Mouse (Mus musculus) forebrain, embryonic 15.5 days (tissue): ENCODE results near the gene Chrne. TPM values are rescaled to one million over a fixed set of nuclear protein-coding genes. Genes with fewer than 3 reads are reported as not detected.

ENCODE experiments used
- ATAC-seq: fragments of 200-750 bp; cut with Nextera tagmentation; replicated peaks from 2 replicates; pipeline ENCODE4 v1.8.0; 2017; ENCODE audit warnings: mild to moderate bottlenecking, moderate TSS enrichment, moderate library complexity
- H3K27ac ChIP-seq: fragments of 300-500 bp; sonication (generic); replicated peaks from 2 replicates; pipeline ENCODE4 v1.5.1; 2015; ENCODE audit warnings: mild to moderate bottlenecking, inconsistent platforms
- H3K27me3 ChIP-seq: fragments of 300-500 bp; sonication (generic); 2 replicates; pipeline ENCODE4 v1.6.1; 2015; ENCODE audit warnings: inconsistent platforms
- H3K36me3 ChIP-seq: fragments of 300-500 bp; sonication (generic); 2 replicates; pipeline ENCODE4 v1.6.1; 2015; ENCODE audit warnings: mild to moderate bottlenecking, inconsistent platforms
- H3K4me1 ChIP-seq: fragments of 300-500 bp; sonication (generic); 2 replicates; pipeline ENCODE4 v1.6.1; 2015; ENCODE audit warnings: inconsistent platforms
- H3K4me2 ChIP-seq: fragments of 300-500 bp; sonication (generic); replicated peaks from 2 replicates; pipeline ENCODE4 v1.6.1; 2015; ENCODE audit warnings: mild to moderate bottlenecking, inconsistent platforms
- H3K4me3 ChIP-seq: fragments of 300-500 bp; sonication (generic); 2 replicates; pipeline ENCODE4 v1.5.1; 2015; ENCODE audit warnings: mild to moderate bottlenecking, inconsistent platforms
- H3K9ac ChIP-seq: fragments of 300-500 bp; sonication (generic); replicated peaks from 2 replicates; pipeline ENCODE4 v1.6.1; 2015; ENCODE audit warnings: mild to moderate bottlenecking, inconsistent platforms
- H3K9me3 ChIP-seq: fragments of 300-500 bp; sonication (generic); 2 replicates; pipeline ENCODE4 v1.6.1; 2016; ENCODE audit warnings: inconsistent platforms
- WGBS: fragments of 180-500 bp; shearing (Covaris S2); methylation state at CpG from one replicate; pipeline ENCODE4 v1.1.7; 2015; ENCODE audit warnings: mixed read lengths; 5-methylcytosine and 5-hydroxymethylcytosine counted together
- polyA plus RNA-seq: library from polyadenylated mRNA; unstranded; fragments of >200 nt; fragmentation: Nextera tagmentation; extraction: Ambion mirVana; gene quantifications from 2 replicates; pipeline ENCODE4 v1.2.1, GENCODE M21; 2015

Chrne gene
- polyA plus RNA-seq, 1 experiment from 2014 or later: 0.34 TPM

DNA sequence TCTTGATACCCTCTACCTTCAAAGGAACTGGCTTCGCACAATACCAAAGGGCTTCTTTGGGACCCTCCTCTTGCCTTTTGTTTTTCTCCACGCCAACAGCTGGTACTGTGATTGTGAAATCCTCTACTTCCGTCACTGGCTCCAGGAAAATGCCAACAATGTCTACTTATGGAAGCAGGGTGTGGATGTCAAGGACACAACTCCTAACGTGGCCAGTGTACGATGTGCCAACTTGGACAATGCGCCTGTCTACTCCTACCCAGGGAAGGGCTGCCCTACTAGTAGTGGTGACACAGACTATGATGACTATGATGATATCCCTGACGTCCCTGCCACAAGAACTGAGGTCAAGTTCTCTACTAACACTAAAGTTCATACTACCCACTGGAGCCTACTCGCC is 21.0 kb upstream of the Chrne start:
- ATAC-seq: no peak
- peaks cover 15% of the 10 kb centered on the region for H3K36me3 ChIP-seq
- WGBS: 87% methylated on average over 8 of the region's 8 CpGs
- H3K27ac ChIP-seq: no peak overlapping the region
- H3K27me3 ChIP-seq: no peaks in the 10 kb centered on the region
- H3K4me3 ChIP-seq: no peak overlapping the region
- no peak overlapping the region for H3K9ac ChIP-seq
- H3K4me2 ChIP-seq: no peak overlapping the region
- H3K9me3 ChIP-seq: no peaks in the 10 kb centered on the region
- H3K4me1 ChIP-seq: peaks cover under 1% of the 10 kb centered on the region; the same call in 1 of the 2 replicates

DNA sequence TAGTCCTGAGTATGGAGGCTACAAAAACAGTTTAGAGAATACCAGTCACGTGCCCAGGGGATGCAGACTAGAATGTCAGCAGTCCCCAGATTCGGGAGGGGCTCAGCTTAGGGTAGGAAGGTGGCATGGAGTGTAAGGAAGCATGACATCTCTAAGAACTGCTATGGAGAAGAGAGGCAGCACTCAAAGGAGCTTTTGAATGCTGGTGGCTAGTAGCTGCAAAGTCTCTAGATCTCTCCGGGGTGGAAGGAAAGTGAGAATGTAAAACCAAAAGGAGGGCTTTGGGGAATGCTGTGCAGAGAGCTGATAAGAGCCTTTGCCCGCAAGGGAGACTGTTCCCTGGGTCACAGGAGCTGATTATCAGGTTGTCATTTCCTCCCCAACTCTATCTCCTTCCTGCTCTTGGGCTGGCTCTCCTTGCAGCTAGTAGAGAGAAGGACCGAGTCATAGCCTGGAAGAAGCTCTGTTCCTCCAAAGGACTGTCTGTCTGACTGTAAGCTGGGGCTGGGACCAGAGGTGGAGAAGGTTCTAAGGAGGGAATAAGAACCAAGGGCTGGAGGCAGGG is 19.8 kb upstream of the Chrne start, which contains the start of gene Gp1ba:
Gene Gp1ba, plus strand, starts transcription at position 409 of the 565 bp plus-strand sequence.
- no peak within 1 kb of the TSS for H3K9ac ChIP-seq
- no peak within 1 kb of the TSS for H3K27ac ChIP-seq
- no peak for ATAC-seq
- H3K4me1 ChIP-seq: no peaks in the 10 kb centered on the region
- 0 out of 2 replicates have a peak, but pooled peaks cover 5% of the 10 kb centered on the region for H3K36me3 ChIP-seq
- no peaks in the 10 kb centered on the region for H3K27me3 ChIP-seq
- no peak within 1 kb of the TSS for H3K4me2 ChIP-seq
- H3K4me3 ChIP-seq: no peak within 1 kb of the TSS
- 59% methylated on average over 5 of the region's 5 CpGs for WGBS
- no peaks in the 10 kb centered on the region for H3K9me3 ChIP-seq

GRCm38 (mm10) chr11:70638293-70638692 is 19.3 kb upstream of the Chrne start:
- 86% methylated on average over 1 of the region's 1 CpGs for WGBS
- Histone ChIP-seq H3K4me3 (no peak overlapping the region), H3K36me3 (0 out of 2 replicates have a peak, but pooled peaks cover 5% of the 10 kb centered on the region), H3K9ac (no peak overlapping the region), H3K4me2 (no peak overlapping the region), H3K4me1 (no peaks in the 10 kb centered on the region), H3K9me3 (no peaks in the 10 kb centered on the region), H3K27me3 (no peaks in the 10 kb centered on the region), H3K27ac (no peak overlapping the region)
- no peak for ATAC-seq

DNA sequence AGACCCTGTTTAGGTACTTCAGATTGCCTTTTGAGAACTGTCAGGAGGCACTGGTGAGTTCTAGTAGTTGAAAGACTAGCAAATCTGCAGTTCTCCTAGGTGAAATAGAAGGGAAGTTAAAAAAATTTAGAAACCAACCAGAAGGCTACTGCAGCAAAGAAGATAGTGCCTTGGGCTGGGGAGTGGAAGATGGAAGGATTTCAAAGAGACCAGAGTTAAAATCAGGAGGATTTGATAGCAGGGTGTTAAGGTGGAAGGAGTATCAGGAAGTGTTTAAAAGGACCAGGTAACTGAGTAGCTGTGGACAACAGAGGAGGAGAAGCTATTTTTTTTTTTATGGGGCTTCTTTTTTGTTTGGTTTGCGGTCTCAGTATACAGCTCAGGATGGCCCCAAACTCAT is 18.7 kb upstream of the Chrne start:
- Histone ChIP-seq H3K36me3 (0 out of 2 replicates have a peak, but pooled peaks cover under 1% of the 10 kb centered on the region), H3K4me1 (no peaks in the 10 kb centered on the region), H3K27me3 (no peaks in the 10 kb centered on the region), H3K4me2 (no peak overlapping the region), H3K27ac (no peak overlapping the region), H3K9me3 (no peaks in the 10 kb centered on the region), H3K4me3 (no peak overlapping the region), H3K9ac (no peak overlapping the region)
- WGBS: 85% methylated on average over 1 of the region's 1 CpGs
- ATAC-seq: no peak

DNA sequence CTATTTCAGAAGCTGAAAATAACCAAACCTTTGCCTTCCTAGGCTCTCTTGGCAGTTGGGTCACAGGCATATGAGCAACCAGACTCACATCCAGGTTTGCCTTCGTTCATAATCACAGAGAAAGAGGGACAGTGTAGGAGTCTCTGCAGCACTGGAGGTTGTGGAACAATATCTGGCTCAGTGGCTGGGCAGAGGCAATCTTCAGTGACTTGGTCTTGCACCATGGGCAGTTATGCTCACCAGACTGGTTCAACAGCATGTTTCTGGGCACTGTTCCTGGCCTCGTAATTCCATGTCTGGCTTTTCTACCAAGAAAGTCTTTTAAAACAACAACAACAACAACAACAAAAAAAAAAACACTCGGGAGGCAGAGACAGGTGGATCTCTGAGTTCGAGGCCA is 16.6 kb upstream of the Chrne start:
- Histone ChIP-seq H3K9me3 (no peaks in the 10 kb centered on the region), H3K9ac (no peak overlapping the region), H3K27ac (no peak overlapping the region), H3K4me1 (no peaks in the 10 kb centered on the region), H3K4me2 (no peak overlapping the region), H3K4me3 (no peak overlapping the region), H3K36me3 (no peaks in the 10 kb centered on the region), H3K27me3 (no peaks in the 10 kb centered on the region)
- WGBS: 78% methylated on average over 4 of the region's 4 CpGs
- no peak for ATAC-seq

DNA sequence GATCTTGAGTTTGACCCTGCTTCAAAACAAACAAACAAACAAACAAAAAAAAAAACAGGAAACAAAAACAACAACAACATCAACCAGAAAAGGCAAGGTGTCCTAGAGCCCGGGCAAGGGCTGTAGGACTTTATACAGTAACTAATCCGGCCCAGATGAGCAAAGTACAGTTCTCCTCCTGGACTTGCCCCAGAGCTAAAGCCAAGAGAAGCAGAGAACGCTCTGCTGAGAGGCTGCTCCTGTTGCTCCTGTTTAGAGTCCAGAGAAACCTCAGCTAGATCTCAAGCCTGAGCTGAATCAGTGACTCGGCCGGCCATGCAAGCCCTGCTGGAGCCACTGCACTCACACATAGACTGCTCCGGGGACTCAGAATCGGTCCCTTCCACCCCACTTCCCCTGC is 11.1 kb upstream of the Chrne start:
- no peaks in the 10 kb centered on the region for H3K4me1 ChIP-seq
- H3K27me3 ChIP-seq: no peaks in the 10 kb centered on the region
- H3K9me3 ChIP-seq: no peaks in the 10 kb centered on the region
- H3K4me2 ChIP-seq: no peak overlapping the region
- no peak for ATAC-seq
- no peak overlapping the region for H3K9ac ChIP-seq
- no peaks in the 10 kb centered on the region for H3K36me3 ChIP-seq
- no peak overlapping the region for H3K4me3 ChIP-seq
- WGBS: 73% methylated on average over 7 of the region's 7 CpGs
- no peak overlapping the region for H3K27ac ChIP-seq

- Histone ChIP-seq H3K27ac (no peak overlapping the region), H3K4me1 (no peaks in the 10 kb centered on the region), H3K9me3 (no peaks in the 10 kb centered on the region), H3K9ac (no peak overlapping the region), H3K4me2 (no peak overlapping the region), H3K27me3 (no peaks in the 10 kb centered on the region), H3K36me3 (no peaks in the 10 kb centered on the region), H3K4me3 (no peak overlapping the region)
- 60% methylated on average over 5 of the region's 5 CpGs for WGBS
- no peak for ATAC-seq
Observed at GRCm38 (mm10) chr11:70629557-70629956, 10.5 kb upstream of the Chrne start.

DNA sequence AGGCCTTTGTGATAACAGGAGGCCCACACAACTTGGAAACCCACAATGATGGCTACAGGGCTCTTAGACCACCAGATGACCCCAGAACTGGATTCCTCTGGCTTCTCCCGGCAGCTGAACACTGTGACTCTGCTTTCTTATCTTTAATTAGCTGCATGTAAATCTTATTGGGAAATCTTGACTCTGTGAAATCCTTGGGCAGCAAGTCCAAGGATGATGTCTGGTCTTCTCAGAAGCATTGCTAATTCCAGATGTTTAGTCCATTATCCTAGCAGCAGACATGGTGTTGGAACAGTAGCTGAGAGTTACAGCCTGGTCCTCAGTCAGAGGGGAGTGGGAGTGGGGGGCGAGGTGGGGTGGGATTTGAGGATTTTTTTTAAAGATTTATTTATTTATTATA is 9.4 kb upstream of the Chrne start:
- Histone ChIP-seq H3K4me3 (no peak overlapping the region), H3K4me1 (no peaks in the 10 kb centered on the region), H3K9me3 (no peaks in the 10 kb centered on the region), H3K9ac (no peak overlapping the region), H3K27ac (no peak overlapping the region), H3K4me2 (no peak overlapping the region), H3K36me3 (no peaks in the 10 kb centered on the region), H3K27me3 (no peaks in the 10 kb centered on the region)
- WGBS: 81% methylated on average over 2 of the region's 2 CpGs
- ATAC-seq: no peak

- 77% methylated on average over 4 of the region's 4 CpGs for WGBS
- Histone ChIP-seq H3K27me3 (no peaks in the 10 kb centered on the region), H3K27ac (no peak overlapping the region), H3K9ac (no peak overlapping the region), H3K9me3 (no peaks in the 10 kb centered on the region), H3K36me3 (no peaks in the 10 kb centered on the region), H3K4me3 (no peak overlapping the region), H3K4me1 (no peaks in the 10 kb centered on the region), H3K4me2 (no peak overlapping the region)
- no peak for ATAC-seq
Observed at GRCm38 (mm10) chr11:70626877-70627276, 7.9 kb upstream of the Chrne start.

DNA sequence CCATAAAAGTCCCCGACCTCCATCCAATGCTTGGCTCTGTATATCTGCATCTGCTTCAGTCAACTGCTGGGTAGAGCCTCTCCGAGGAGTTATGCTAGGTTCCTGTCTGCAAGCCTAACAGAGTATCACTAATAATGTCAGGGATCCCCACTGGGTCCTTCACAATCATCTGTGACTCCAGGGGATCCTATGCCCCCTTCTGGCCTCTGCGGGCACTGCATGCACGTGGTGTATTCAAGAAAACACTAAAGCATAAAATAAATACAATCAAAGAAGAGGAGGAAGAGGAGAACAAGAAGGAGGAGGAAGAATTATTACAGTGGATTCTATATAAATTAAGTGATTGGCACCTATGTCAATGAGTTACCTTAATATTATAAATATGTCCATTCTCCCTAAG is 6.5 kb upstream of the Chrne start:
- Histone ChIP-seq H3K36me3 (no peaks in the 10 kb centered on the region), H3K4me1 (no peaks in the 10 kb centered on the region), H3K9ac (no peak overlapping the region), H3K27ac (no peak overlapping the region), H3K4me2 (no peak overlapping the region), H3K9me3 (no peaks in the 10 kb centered on the region), H3K4me3 (no peak overlapping the region), H3K27me3 (no peaks in the 10 kb centered on the region)
- no peak for ATAC-seq
- 51% methylated on average over 4 of the region's 4 CpGs for WGBS

GRCm38 (mm10) chr11:70623053-70623742 is 4.2 kb upstream of the Chrne start:
- H3K9ac ChIP-seq: no peak overlapping the region
- no peaks in the 10 kb centered on the region for H3K4me1 ChIP-seq
- no peaks in the 10 kb centered on the region for H3K9me3 ChIP-seq
- no peaks in the 10 kb centered on the region for H3K27me3 ChIP-seq
- H3K4me3 ChIP-seq: no peak overlapping the region
- no peak overlapping the region for H3K27ac ChIP-seq
- H3K36me3 ChIP-seq: no peaks in the 10 kb centered on the region
- 82% methylated on average over 10 of the region's 10 CpGs for WGBS
- ATAC-seq: no peak
- no peak overlapping the region for H3K4me2 ChIP-seq

GRCm38 (mm10) chr11:70621972-70622814 is 3.2 kb upstream of the Chrne start:
- Histone ChIP-seq H3K4me3 (no peak overlapping the region), H3K9me3 (no peaks in the 10 kb centered on the region), H3K27me3 (no peaks in the 10 kb centered on the region), H3K4me2 (no peak overlapping the region), H3K27ac (no peak overlapping the region), H3K4me1 (no peaks in the 10 kb centered on the region), H3K9ac (no peak overlapping the region), H3K36me3 (no peaks in the 10 kb centered on the region)
- 54% methylated on average over 7 of the region's 7 CpGs for WGBS
- no peak for ATAC-seq
